Mouse (Mus musculus) liver, embryonic 12.5 days (tissue): ENCODE data around the gene Arhgap42. TPM values are rescaled to one million over a fixed set of nuclear protein-coding genes. Genes with fewer than 3 reads are reported as not detected.

Source experiments
- ATAC-seq: fragments of 200-750 bp; cut with Nextera tagmentation; 2 replicates; pipeline ENCODE4 v1.8.0; 2017; ENCODE audit warnings: moderate number of reproducible peaks, mild to moderate bottlenecking, moderate library complexity
- H3K27ac ChIP-seq: fragments of 300-500 bp; sonication (generic); 2 replicates; pipeline ENCODE4 v1.5.1; 2016; ENCODE audit warnings: mild to moderate bottlenecking
- H3K27me3 ChIP-seq: fragments of 300-500 bp; sonication (generic); replicated peaks from 2 replicates; pipeline ENCODE4 v1.6.1; 2016; ENCODE audit warnings: mild to moderate bottlenecking, moderate library complexity
- H3K36me3 ChIP-seq: fragments of 300-500 bp; sonication (generic); 2 replicates; pipeline ENCODE4 v1.6.1; 2016; ENCODE audit warnings: mild to moderate bottlenecking, moderate library complexity
- H3K4me1 ChIP-seq: fragments of 300-500 bp; sonication (generic); 2 replicates; pipeline ENCODE4 v1.6.1; 2016
- H3K4me2 ChIP-seq: fragments of 300-500 bp; sonication (generic); 2 replicates; pipeline ENCODE4 v1.6.1; 2016; ENCODE audit warnings: mild to moderate bottlenecking, moderate library complexity
- H3K4me3 ChIP-seq: fragments of 300-500 bp; sonication (generic); 2 replicates; pipeline ENCODE4 v1.5.1; 2016; ENCODE audit warnings: mild to moderate bottlenecking, moderate library complexity
- H3K9ac ChIP-seq: fragments of 300-500 bp; sonication (generic); 2 replicates; pipeline ENCODE4 v1.6.1; 2016; ENCODE audit warnings: mild to moderate bottlenecking, moderate library complexity
- H3K9me3 ChIP-seq: fragments of 300-500 bp; sonication (generic); replicated peaks from 2 replicates; pipeline ENCODE4 v1.6.1; 2016; ENCODE audit warnings: mild to moderate bottlenecking, moderate library complexity
- WGBS: fragments of 180-500 bp; shearing (Covaris S2); methylation state at CpG from one replicate; pipeline ENCODE4 v1.1.7; 2016; ENCODE audit not compliant: insufficient replicate concordance; 5-methylcytosine and 5-hydroxymethylcytosine counted together
- polyA plus RNA-seq: library from polyadenylated mRNA; unstranded; fragments of >200 nt; fragmentation: Nextera tagmentation; extraction: Ambion mirVana; gene quantifications from 2 replicates; pipeline ENCODE4 v1.2.1, GENCODE M21; 2016

Arhgap42 gene
- polyA plus RNA-seq, 1 experiment from 2014 or later, result 10.6 TPM

- H3K27ac ChIP-seq, result no peak overlapping the region
- H3K9ac ChIP-seq, result no peak overlapping the region
- no peak for ATAC-seq
- no peaks in the 10 kb centered on the region for H3K4me1 ChIP-seq
- no peak overlapping the region for H3K4me2 ChIP-seq
- no peaks in the 10 kb centered on the region for H3K36me3 ChIP-seq
- H3K9me3 ChIP-seq, result no peaks in the 10 kb centered on the region
- no peaks in the 10 kb centered on the region for H3K27me3 ChIP-seq
- WGBS, result 54% methylated on average over 2 of the region's 2 CpGs
- H3K4me3 ChIP-seq, result no peak overlapping the region
Observed at GRCm38 (mm10) chr9:8977775-8978174, 261.1 kb downstream of the Arhgap42 start.

- no peak for ATAC-seq
- Histone ChIP-seq H3K9ac (no peak within 1 kb of the TSS), H3K27me3 (no peaks in the 10 kb centered on the region), H3K4me1 (no peaks in the 10 kb centered on the region), H3K27ac (no peak within 1 kb of the TSS), H3K9me3 (no peaks in the 10 kb centered on the region), H3K4me2 (no peak within 1 kb of the TSS), H3K4me3 (no peak within 1 kb of the TSS), H3K36me3 (no peaks in the 10 kb centered on the region)
- WGBS, result 49% methylated on average over 2 of the region's 2 CpGs
Observed at GRCm38 (mm10) chr9:8971491-8971890, 267.4 kb downstream of the Arhgap42 start, which contains the start of gene Gm16485. Gene Gm16485 (plus strand): TSS chr9:8971791.

- Histone ChIP-seq H3K27me3 (no peaks in the 10 kb centered on the region), H3K4me2 (no peak overlapping the region), H3K4me3 (no peak overlapping the region), H3K36me3 (no peaks in the 10 kb centered on the region), H3K4me1 (no peaks in the 10 kb centered on the region), H3K9me3 (no peaks in the 10 kb centered on the region), H3K27ac (no peak overlapping the region), H3K9ac (no peak overlapping the region)
- 52% methylated on average over 7 of the region's 7 CpGs for WGBS
- ATAC-seq, result no peak
Observed at GRCm38 (mm10) chr9:8970240-8970639, 268.7 kb downstream of the Arhgap42 start.

GRCm38 (mm10) chr9:8964512-8965133 is 274.3 kb downstream of the Arhgap42 start:
- Histone ChIP-seq H3K36me3 (no peaks in the 10 kb centered on the region), H3K27me3 (no peaks in the 10 kb centered on the region), H3K27ac (no peak overlapping the region), H3K4me3 (no peak overlapping the region), H3K9ac (no peak overlapping the region), H3K4me1 (no peaks in the 10 kb centered on the region), H3K4me2 (no peak overlapping the region), H3K9me3 (no peaks in the 10 kb centered on the region)
- WGBS, result 42% methylated on average over 8 of the region's 8 CpGs
- no peak for ATAC-seq

- no peaks in the 10 kb centered on the region for H3K9me3 ChIP-seq
- no peaks in the 10 kb centered on the region for H3K27me3 ChIP-seq
- ATAC-seq, result no peak
- no peak overlapping the region for H3K4me2 ChIP-seq
- H3K9ac ChIP-seq, result no peak overlapping the region
- H3K36me3 ChIP-seq, result no peaks in the 10 kb centered on the region
- H3K27ac ChIP-seq, result no peak overlapping the region
- no peaks in the 10 kb centered on the region for H3K4me1 ChIP-seq
- H3K4me3 ChIP-seq, result no peak overlapping the region
Observed at GRCm38 (mm10) chr9:8953306-8953705, 285.6 kb downstream of the Arhgap42 start.
